Mouse (Mus musculus) MEL (cell line): ENCODE data around the gene Fam178b.

ENCODE experiments used
- HCFC1 ChIP-seq: IDR thresholded peaks from 2 replicates; pipeline ENCODE4 v1.6.1; 2012; ENCODE audit warnings: low read depth, mild to moderate bottlenecking, inconsistent platforms, low read length, improper control_type of control experiment, moderate library complexity
- POLR2A ChIP-seq, 2 experiments: IDR thresholded peaks; 2 replicates each; pipeline ENCODE4 v1.6.1; 2011 to 2012; ENCODE audit warnings: low read length in 2 of 2, mild to moderate bottlenecking in 2 of 2, control low read depth in 1 of 2, improper control_type of control experiment in 1 of 2, low read depth in 1 of 2, moderate library complexity in 1 of 2; ENCODE audit not compliant: control insufficient read depth in 1 of 2, insufficient read depth in 1 of 2, poor library complexity in 1 of 2

GRCm38 (mm10) chr1:36603361-36603760, 79.6 kb downstream of the Fam178b start:
- TF ChIP-seq POLR2A (IDR thresholded peaks at IDR 0.05; ENCODE audit: control insufficient read depth in 1 of 2, insufficient read depth in 1 of 2, low read depth in 1 of 2, low read length in 2 of 2, poor library complexity in 1 of 2) (no peak), HCFC1 (no peak)
